Mouse (Mus musculus) forelimb bud, embryonic 11.5 days (tissue): ENCODE results near the gene Sumf1.
A peak's percentile ranks its signal among the peaks of the same experiment; 100 is the strongest.

Experiments used
- DNase-seq: peaks from one replicate; pipeline ENCODE4 v3.0.0-alpha.2; 2012; ENCODE audit warnings: low read depth, low spot score

Gene Sumf1

GRCm38 (mm10) chr6:108091296-108091695, 94.1 kb downstream of the Sumf1 start:
- no peak for DNase-seq

DNA sequence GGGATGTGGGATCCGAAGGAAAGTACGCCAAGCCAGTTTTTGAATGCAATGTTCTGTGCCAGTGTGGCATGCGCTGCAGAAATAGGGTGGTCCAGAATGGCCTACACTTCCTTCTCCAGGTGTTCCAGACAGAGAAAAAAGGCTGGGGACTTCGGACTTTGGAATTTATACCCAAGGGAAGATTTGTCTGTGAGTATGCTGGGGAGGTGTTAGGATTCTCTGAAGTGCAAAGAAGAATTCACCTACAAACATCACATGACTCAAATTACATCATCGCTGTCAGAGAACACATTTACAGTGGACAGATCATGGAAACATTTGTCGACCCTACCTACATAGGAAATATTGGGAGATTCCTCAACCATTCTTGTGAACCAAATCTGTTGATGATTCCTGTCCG, 109.5 kb downstream of the Sumf1 start:
- no peak for DNase-seq

DNA sequence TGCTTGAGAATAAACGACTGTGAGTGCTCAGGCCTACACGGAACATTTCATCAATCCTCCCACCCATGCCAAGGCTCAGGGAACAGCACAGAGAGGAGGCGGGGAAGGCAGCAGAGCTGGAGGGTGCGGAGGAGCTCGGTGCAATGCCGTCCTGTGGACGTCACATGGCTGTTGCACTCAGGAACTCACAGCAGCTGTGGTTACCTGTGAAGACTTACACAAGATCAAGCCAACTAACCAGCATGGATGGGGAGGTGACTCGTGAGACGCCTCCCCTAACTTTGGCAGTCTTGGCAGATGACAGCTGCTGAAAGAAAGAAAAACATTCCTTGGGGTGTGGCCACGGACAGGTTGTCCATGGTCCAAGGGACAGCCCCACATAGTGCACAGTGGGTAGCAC, 110.8 kb downstream of the Sumf1 start:
- DNase-seq, result no peak

DNA sequence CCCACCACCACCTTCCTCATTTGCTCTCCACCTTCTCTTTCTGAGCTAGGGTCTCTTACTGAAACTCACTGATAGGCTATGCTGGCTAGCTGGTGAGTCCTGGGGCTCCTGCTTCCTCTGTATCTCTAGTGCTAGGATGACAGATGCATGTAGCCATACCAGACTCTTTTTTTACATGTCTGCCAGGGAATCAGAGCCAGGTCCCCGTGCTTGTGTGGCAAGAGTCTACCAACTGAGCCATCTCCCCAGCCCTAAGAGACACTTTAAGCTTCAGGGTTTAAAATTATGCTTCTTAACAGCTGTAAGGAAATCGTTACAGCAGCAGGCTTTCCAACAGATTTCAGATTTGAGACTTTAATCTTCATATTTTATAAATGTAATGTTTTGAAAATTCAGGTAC, 111.5 kb downstream of the Sumf1 start:
- DNase-seq, result no peak

DNA sequence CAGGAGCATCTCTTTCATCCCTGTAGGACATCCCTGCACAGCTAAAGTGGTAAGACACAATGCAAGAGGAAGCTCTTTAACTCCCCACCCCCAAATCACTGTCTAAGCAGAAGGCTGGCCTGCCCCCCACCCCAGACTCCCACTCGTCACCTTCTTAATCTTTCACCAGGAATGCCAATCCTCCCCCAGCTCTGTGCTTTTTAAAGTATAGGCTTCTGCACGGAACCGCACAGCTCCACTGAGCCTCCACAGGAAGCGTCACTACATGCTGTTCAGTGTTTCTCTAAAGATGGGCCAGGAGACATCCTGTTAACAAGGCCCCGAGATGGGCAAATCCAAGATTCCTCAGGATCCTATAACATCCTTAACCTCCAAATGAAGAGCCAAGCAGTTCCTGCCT, 112.3 kb downstream of the Sumf1 start:
- no peak for DNase-seq

DNA sequence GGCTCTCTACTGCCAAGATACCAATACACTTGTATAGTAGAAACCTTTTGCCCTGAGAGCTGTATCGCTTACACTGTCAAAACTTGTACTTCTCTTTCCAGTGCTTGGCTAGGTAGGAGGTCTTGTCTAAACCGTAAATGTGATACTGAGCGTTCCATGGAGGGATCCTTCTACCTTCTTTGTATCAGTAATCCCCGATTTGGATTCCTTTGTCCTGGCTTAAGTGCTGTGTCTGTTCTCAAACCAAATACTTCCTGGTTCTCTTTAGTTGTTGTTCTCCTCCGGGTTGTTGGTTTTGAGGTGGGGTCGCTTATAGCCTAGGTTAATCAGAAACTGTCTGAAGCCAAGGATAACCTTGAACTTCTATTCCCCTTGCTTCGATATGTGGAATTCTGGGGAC, 114.4 kb downstream of the Sumf1 start:
- no peak for DNase-seq

DNA sequence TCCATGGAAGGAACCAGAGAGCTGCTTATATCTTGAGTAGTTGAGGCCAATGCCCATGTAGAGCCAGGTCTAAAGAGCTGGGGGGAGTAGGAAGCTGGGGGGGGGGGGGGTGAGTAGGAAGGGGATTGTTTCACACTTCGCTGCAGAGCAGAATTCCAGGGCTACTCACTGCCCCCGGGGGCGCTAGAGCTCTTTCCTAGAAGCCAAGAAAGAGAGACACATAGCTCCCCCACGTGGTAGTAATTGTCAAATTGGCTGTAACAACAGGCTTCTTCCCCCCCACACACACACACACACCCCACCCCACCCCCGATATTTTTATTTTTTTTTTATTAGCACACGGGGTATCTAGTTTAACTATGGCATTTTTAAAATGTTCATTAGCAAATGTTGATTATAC, 119.8 kb downstream of the Sumf1 start:
- peak; percentile 68 for DNase-seq

GRCm38 (mm10) chr6:108064918-108065526, 120.4 kb downstream of the Sumf1 start, which contains the start of gene Setmar:
TSS of gene Setmar (plus strand) at chr6:108065045.
- peak; percentile 94 for DNase-seq

- DNase-seq, result no peak
Observed at GRCm38 (mm10) chr6:108061121-108061520, 124.3 kb downstream of the Sumf1 start.

- no peak for DNase-seq
Observed at GRCm38 (mm10) chr6:108058066-108058465, 127.3 kb downstream of the Sumf1 start.

GRCm38 (mm10) chr6:108057353-108057752, 128.0 kb downstream of the Sumf1 start:
- DNase-seq, result no peak
